Mouse (Mus musculus) myocyte (in vitro differentiated cells): Measurements from ENCODE around the gene Slc25a21. TPM values are rescaled to one million over a fixed set of nuclear protein-coding genes. Genes with fewer than 3 reads are reported as not detected.
A peak's percentile ranks its signal among the peaks of the same experiment; 100 is the strongest.
"Not testable (repeated sequence)": the region's sequence is repeated elsewhere in the genome, so short reads cannot be mapped to it uniquely, and the experiment has no call there.

Experiments used
- H3K27me3 ChIP-seq: one replicate; pipeline ENCODE4 v1.6.1; 2011; ENCODE audit not compliant: control insufficient read depth, insufficient read depth, insufficient read length
- H3K36me3 ChIP-seq: one replicate; pipeline ENCODE4 v1.6.1; 2011; ENCODE audit not compliant: control insufficient read depth, insufficient read depth
- H3K4me2 ChIP-seq: one replicate; pipeline ENCODE4 v1.6.1; 2011; ENCODE audit warnings: low read depth, control low read depth
- H3K4me3 ChIP-seq: one replicate; pipeline ENCODE4 v1.5.1; 2011; ENCODE audit warnings: mild to moderate bottlenecking, control low read depth, moderate library complexity
- H3K79me2 ChIP-seq: one replicate; pipeline ENCODE4 v1.6.1; 2011; ENCODE audit not compliant: control insufficient read depth, insufficient read depth
- H3ac ChIP-seq: one replicate; pipeline ENCODE4 v1.6.1; 2011; ENCODE audit not compliant: control insufficient read depth, insufficient read length
- CEBPB ChIP-seq: IDR thresholded peaks from 2 replicates; pipeline ENCODE4 v1.6.1; 2011; ENCODE audit warnings: mild to moderate bottlenecking, moderate library complexity; ENCODE audit not compliant: poor library complexity, insufficient read depth, severe bottlenecking
- E2F4 ChIP-seq: IDR thresholded peaks from one replicate; pipeline ENCODE4 v1.6.1; 2011; ENCODE audit warnings: mild to moderate bottlenecking, control low read depth, moderate library complexity; ENCODE audit not compliant: insufficient read depth
- MAX ChIP-seq: IDR thresholded peaks from one replicate; pipeline ENCODE4 v1.6.1; 2011; ENCODE audit warnings: low read depth, mild to moderate bottlenecking, control low read depth
- MYOD1 ChIP-seq, 3 experiments: IDR thresholded peaks; one replicate each; pipeline ENCODE4 v1.6.1; 2011; ENCODE audit warnings: control low read depth in 2 of 3, low read depth in 2 of 3, mild to moderate bottlenecking in 2 of 3, moderate library complexity in 1 of 3; ENCODE audit not compliant: insufficient read length in 2 of 3, control insufficient read depth in 1 of 3
- MYOG ChIP-seq, 3 experiments: IDR thresholded peaks; one replicate each; pipeline ENCODE4 v1.6.1; 2011; ENCODE audit warnings: control low read depth in 2 of 3, low read depth in 2 of 3, mild to moderate bottlenecking in 2 of 3; ENCODE audit not compliant: insufficient read length in 2 of 3, control insufficient read depth in 1 of 3, insufficient read depth in 1 of 3
- POLR2A ChIP-seq: IDR thresholded peaks from one replicate; pipeline ENCODE4 v1.6.1; 2011; ENCODE audit warnings: low read depth, mild to moderate bottlenecking, control low read depth, moderate library complexity; ENCODE audit not compliant: insufficient read length
- POLR2AphosphoS2 ChIP-seq: IDR thresholded peaks from one replicate; pipeline ENCODE4 v1.6.1; 2011; ENCODE audit warnings: low read depth, control low read depth; ENCODE audit not compliant: insufficient read length
- REST ChIP-seq: IDR thresholded peaks from one replicate; pipeline ENCODE4 v1.6.1; 2011; ENCODE audit warnings: mild to moderate bottlenecking, control low read depth, moderate library complexity; ENCODE audit not compliant: insufficient read depth, insufficient read length
- SRF ChIP-seq: IDR thresholded peaks from one replicate; pipeline ENCODE4 v1.6.1; 2011; ENCODE audit warnings: low read depth; ENCODE audit not compliant: control insufficient read depth, insufficient read length
- TCF12 ChIP-seq: IDR thresholded peaks from one replicate; pipeline ENCODE4 v1.6.1; 2011; ENCODE audit warnings: mild to moderate bottlenecking, control low read depth; ENCODE audit not compliant: poor library complexity, insufficient read depth, severe bottlenecking
- TCF3 ChIP-seq: IDR thresholded peaks from one replicate; pipeline ENCODE4 v1.6.1; 2011; ENCODE audit warnings: low read depth, control low read depth; ENCODE audit not compliant: insufficient read length
- USF1 ChIP-seq: IDR thresholded peaks from one replicate; pipeline ENCODE4 v1.6.1; 2011; ENCODE audit warnings: low read depth, mild to moderate bottlenecking, control low read depth, moderate library complexity
- polyA plus RNA-seq: library from polyadenylated mRNA; unstranded; fragments of >200 nt; fragmentation: generic; extraction: Trizol; gene quantifications from one replicate; pipeline ENCODE4 v1.2.1, GENCODE M21; 2012; ENCODE audit warnings: missing spikeins

Gene Slc25a21
- polyA plus RNA-seq, 1 experiment, result not detected

DNA sequence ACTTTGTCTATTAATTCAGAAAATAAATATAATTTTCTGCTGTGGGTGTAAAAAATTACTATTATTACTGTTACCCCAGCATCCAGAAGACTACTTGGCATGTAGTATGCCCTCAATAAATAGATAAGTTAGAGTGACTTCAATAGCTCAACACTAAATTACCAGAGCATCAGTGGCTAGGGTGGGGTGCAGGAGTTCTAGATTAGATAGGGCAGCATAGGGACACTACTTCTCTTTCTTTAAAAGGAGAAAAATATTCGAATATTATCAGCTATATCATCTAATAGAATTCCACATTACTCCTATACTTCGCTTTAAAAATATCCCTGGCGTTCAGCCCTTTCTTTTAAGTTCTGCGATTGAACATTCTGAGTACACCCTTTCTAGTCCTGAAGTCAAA lies 32.4 kb upstream of the Slc25a21 start:
- Histone ChIP-seq H3K4me3 (peak overlapping the region; percentile 64), H3K27me3 (no peaks in the 10 kb centered on the region), H3K79me2 (peaks cover 40% of the 10 kb centered on the region), H3K36me3 (no peaks in the 10 kb centered on the region), H3K4me2 (peak overlapping the region; percentile 98), H3ac (no peak overlapping the region)
- TF ChIP-seq TCF12 (no peak), MYOD1 (IDR thresholded peaks at IDR 0.05; ENCODE audit: control insufficient read depth in 1 of 3, insufficient read length in 2 of 3, low read depth in 2 of 3) (no peak), REST (no peak), MAX (no peak)

GRCm38 (mm10) chr12:57227776-57228175 lies 30.5 kb upstream of the Slc25a21 start:
- H3K79me2 ChIP-seq, result peaks cover 23% of the 10 kb centered on the region
- no peak overlapping the region for H3K4me2 ChIP-seq
- H3ac ChIP-seq, result no peak overlapping the region
- no peak overlapping the region for H3K4me3 ChIP-seq
- TF ChIP-seq MAX (no peak), E2F4 (no peak), MYOG (IDR thresholded peaks at IDR 0.05; ENCODE audit: control insufficient read depth in 1 of 3, insufficient read depth in 1 of 3, insufficient read length in 2 of 3, low read depth in 2 of 3) (no peak), REST (no peak), POLR2A (no peak), SRF (no peak)
- no peaks in the 10 kb centered on the region for H3K36me3 ChIP-seq
- no peaks in the 10 kb centered on the region for H3K27me3 ChIP-seq

DNA sequence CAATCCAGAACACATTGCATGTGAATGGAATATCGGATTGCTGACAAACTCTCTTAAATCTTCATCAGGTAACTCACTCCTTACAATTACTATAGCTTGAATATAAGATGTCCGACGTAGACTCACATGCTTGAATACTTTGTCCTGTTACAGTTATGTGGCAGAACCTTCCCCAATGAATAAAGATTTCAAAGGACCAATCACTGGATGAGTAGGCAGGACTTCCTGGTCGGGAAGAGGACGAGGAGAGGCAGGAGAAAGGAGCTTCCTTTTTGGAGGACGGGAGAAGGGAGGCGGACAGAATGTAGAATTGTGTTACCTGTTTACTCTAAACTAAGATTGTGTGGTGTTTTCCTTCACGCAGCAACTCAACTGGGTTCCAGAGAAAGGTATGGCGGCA lies 29.1 kb upstream of the Slc25a21 start:
- Histone ChIP-seq H3ac (no peak overlapping the region), H3K4me3 (no peak overlapping the region), H3K27me3 (no peaks in the 10 kb centered on the region), H3K79me2 (peaks cover 10% of the 10 kb centered on the region), H3K36me3 (no peaks in the 10 kb centered on the region), H3K4me2 (no peak overlapping the region)
- TF ChIP-seq POLR2AphosphoS2, result no peak
- no peak for TF ChIP-seq REST
- no peak for TF ChIP-seq SRF
- no peak for TF ChIP-seq USF1
- TF ChIP-seq E2F4, result no peak
- TF ChIP-seq MYOG (IDR thresholded peaks at IDR 0.05; ENCODE audit: control insufficient read depth in 1 of 3, insufficient read depth in 1 of 3, insufficient read length in 2 of 3, low read depth in 2 of 3), result no peak
- no peak for TF ChIP-seq TCF3
- TF ChIP-seq MAX, result no peak
- no peak for TF ChIP-seq TCF12
- TF ChIP-seq POLR2A, result no peak
- no peak for TF ChIP-seq CEBPB
- TF ChIP-seq MYOD1 (IDR thresholded peaks at IDR 0.05; ENCODE audit: control insufficient read depth in 1 of 3, insufficient read length in 2 of 3, low read depth in 2 of 3), result no peak

DNA sequence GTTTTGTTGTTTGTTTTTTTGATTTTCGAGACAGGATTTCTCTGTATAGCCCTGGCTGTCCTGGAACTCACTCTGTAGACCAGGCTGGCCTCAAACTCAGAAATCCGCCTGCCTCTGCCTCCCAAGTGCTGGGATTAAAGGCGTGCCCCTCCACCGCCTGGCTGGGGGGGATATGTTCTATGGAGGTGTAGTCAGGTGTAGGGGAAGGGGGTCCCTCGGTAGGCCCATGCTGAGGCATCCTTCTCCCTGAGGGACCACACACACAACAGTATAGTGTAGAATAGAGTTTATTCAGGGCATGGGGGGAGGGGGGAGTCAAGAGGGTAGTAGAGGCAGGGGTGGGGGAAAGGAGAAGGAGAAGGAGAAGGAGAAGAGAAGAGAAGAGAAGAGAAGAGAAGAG lies 15.2 kb upstream of the Slc25a21 start:
- H3K36me3 ChIP-seq, H3K4me2 ChIP-seq, H3ac ChIP-seq, H3K27me3 ChIP-seq, H3K4me3 ChIP-seq, H3K79me2 ChIP-seq: not testable (repeated sequence)

DNA sequence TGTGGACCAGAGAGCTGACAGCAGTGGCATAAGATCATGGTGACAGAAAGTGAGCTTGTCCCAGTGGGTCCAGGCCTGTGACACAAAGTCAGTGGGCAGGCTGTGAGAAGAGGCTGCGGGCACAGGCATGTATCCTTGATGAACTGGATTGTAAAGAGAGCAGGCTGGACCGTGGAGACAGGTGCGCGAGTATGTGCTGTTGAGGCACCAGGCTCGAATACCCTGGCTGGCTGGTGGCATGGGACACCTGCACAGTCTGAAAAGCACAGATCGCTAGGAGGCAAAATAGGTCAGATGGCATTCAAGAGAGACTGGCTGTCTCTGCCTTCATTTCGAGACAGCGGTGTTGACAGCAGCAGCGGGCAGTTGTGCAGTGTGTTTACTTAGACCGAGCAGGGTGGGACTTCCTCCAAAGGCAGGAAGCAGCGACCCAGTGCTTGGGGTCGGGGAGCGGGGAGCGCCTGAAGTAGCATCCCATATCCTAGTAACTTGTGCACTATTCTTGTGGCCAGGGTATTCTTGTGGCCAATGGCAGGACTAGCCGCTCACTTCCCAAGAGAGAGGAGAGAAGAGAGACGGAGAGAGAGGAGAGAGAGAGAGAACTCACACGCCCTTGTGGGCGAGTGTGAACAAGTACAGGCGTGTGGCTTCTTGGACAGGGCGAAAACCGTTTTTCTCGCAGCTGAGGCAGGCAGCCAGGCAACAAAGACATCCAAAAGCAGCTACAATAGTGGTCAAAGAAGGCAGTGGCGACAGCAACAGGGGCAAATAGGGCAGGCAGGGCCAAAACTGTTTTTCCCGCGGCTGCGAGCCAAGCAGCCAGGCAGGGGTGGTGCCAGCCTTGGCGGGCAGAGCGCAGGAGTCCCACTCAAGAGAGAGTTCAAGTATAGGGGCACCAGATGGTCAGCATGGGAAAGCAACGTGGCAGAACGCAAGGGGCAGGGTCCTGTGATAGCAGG lies 14.4 kb upstream of the Slc25a21 start:
- TF ChIP-seq REST, result no peak
- no peak for TF ChIP-seq MYOD1 (IDR thresholded peaks at IDR 0.05; ENCODE audit: control insufficient read depth in 1 of 3, insufficient read length in 2 of 3, low read depth in 2 of 3)
- TF ChIP-seq CEBPB, result no peak
- no peak for TF ChIP-seq SRF
- no peak for TF ChIP-seq POLR2AphosphoS2
- no peak for TF ChIP-seq MYOG (IDR thresholded peaks at IDR 0.05; ENCODE audit: control insufficient read depth in 1 of 3, insufficient read depth in 1 of 3, insufficient read length in 2 of 3, low read depth in 2 of 3)
- no peak for TF ChIP-seq USF1
- no peak for TF ChIP-seq TCF3
- TF ChIP-seq TCF12, result no peak
- no peak for TF ChIP-seq MAX
- TF ChIP-seq POLR2A, result no peak
- no peak for TF ChIP-seq E2F4

More for the DNA sequence above, 14.4 kb upstream of the Slc25a21 start:
- no peaks in the 10 kb centered on the region for H3K79me2 ChIP-seq
- H3K4me3 ChIP-seq, result no peak overlapping the region
- peak overlapping the region; percentile 42 for H3K4me2 ChIP-seq
- no peak overlapping the region for H3ac ChIP-seq
- H3K27me3 ChIP-seq, result no peaks in the 10 kb centered on the region
- H3K36me3 ChIP-seq, result no peaks in the 10 kb centered on the region
